Comparison of ENCODE assay signal across 26 mouse cellular contexts in genomic region chr15:68011162-68011561, GRCm38 (mm10).
DNase-seq lines count a peak whose midpoint lies in the region; ATAC-seq lines count a peak whose summit lies in the region.
"Had no signal": no experiment of that assay in that cellular context is flagged by ENCODE, and none has a peak within 500 bp of the region (broad histone marks: within the 10 kb centered on the region; RNA-seq: fewer than 3 reads in every experiment).

No protein-coding gene starts in this region.

- ATAC-seq in neutrophil, adult 5-6 weeks (ENCODE audit: extremely low read depth, insufficient number of reproducible peaks, low FRiP score, poor library complexity, severe bottlenecking): peak; percentile 37; the same call in 1 of the 2 replicates
- ATAC-seq in hindbrain, embryonic 16.5 days: no peak
- ATAC-seq: forebrain, embryonic 13.5 days; inflammation-experienced regulatory T-cells, adult 6 months; liver, embryonic 12.5 days; lung, postnatal 0 days had no signal

- no peak overlapping the region for H3K4me3 ChIP-seq in hindbrain, embryonic 16.5 days (ENCODE audit: low read length)
- H3K4me3 ChIP-seq: forebrain, embryonic 13.5 days; heart, embryonic 10.5 days; layer of hippocampus, adult 2 months; limb, embryonic 13.5 days; liver, embryonic 12.5 days; midbrain, embryonic 13.5 days; neural tube, embryonic 13.5 days had no signal

- no peak overlapping the region for H3K4me2 ChIP-seq in hindbrain, embryonic 16.5 days (ENCODE audit: low read length)
- H3K4me2 ChIP-seq: forebrain, embryonic 13.5 days; hindbrain, embryonic 14.5 days; limb, embryonic 13.5 days; liver, embryonic 12.5 days; midbrain, embryonic 13.5 days; neural tube, embryonic 13.5 days had no signal

- DNase-seq in cerebellum, postnatal 14 days: peak; percentile 26 to 35
- DNase-seq in cerebellum, adult 11 months: no peak
- peak; percentile 28 for DNase-seq in A20 (ENCODE audit: low read depth, low spot score)
- peak; percentile 4 for DNase-seq in c-Kit-positive CD71-negative TER-119-negative erythroid progenitor cells, embryonic 14.5 days (ENCODE audit: low read depth)
- DNase-seq in right cerebral cortex, postnatal 4 days: no peak
- DNase-seq: adrenal gland, postnatal 25 days; gastrocnemius, postnatal 14 days; heart, adult 11 months; kidney, adult 11 months; kidney, postnatal 25 days; lung, adult 18-20 months; thymus, adult 18-20 months; thymus, postnatal 25 days had no signal

- no peaks in the 10 kb centered on the region; the same call in 1 of the 2 replicates for H3K4me1 ChIP-seq in hindbrain, embryonic 16.5 days (ENCODE audit: control insufficient read depth, insufficient read depth, low read depth, low read length)
- H3K4me1 ChIP-seq: forebrain, embryonic 13.5 days; liver, embryonic 12.5 days; midbrain, embryonic 13.5 days had no signal

- H3K27ac ChIP-seq in hindbrain, embryonic 16.5 days (ENCODE audit: low read depth, low read length): no peak overlapping the region
- H3K27ac ChIP-seq: forebrain, embryonic 13.5 days; heart, embryonic 10.5 days; hindbrain, embryonic 14.5 days; layer of hippocampus, adult 2 months; limb, embryonic 13.5 days; liver, embryonic 12.5 days; midbrain, embryonic 13.5 days; neural tube, embryonic 13.5 days; stomach, postnatal 0 days had no signal

- no peaks in the 10 kb centered on the region for H3K27me3 ChIP-seq in hindbrain, embryonic 16.5 days (replicated peaks; ENCODE audit: control insufficient read depth, insufficient read depth, low read length)
- H3K27me3 ChIP-seq: forebrain, embryonic 13.5 days; limb, embryonic 13.5 days; liver, embryonic 12.5 days; midbrain, embryonic 13.5 days; neural tube, embryonic 13.5 days had no signal

- H3K9me3 ChIP-seq in hindbrain, embryonic 16.5 days (ENCODE audit: control insufficient read depth, low read length): no peaks in the 10 kb centered on the region
- H3K9me3 ChIP-seq: forebrain, embryonic 13.5 days; heart, embryonic 10.5 days; limb, embryonic 13.5 days; liver, embryonic 12.5 days; midbrain, embryonic 13.5 days; neural tube, embryonic 13.5 days had no signal

- no peak overlapping the region for H3K9ac ChIP-seq in hindbrain, embryonic 16.5 days (ENCODE audit: low read depth, low read length)
- H3K9ac ChIP-seq: forebrain, embryonic 13.5 days; hindbrain, embryonic 14.5 days; limb, embryonic 13.5 days; liver, embryonic 12.5 days; midbrain, embryonic 13.5 days; neural tube, embryonic 13.5 days had no signal

- H3K36me3 ChIP-seq in hindbrain, embryonic 16.5 days (ENCODE audit: control insufficient read depth, insufficient read depth, low read length): no peaks in the 10 kb centered on the region
- H3K36me3 ChIP-seq: heart, embryonic 10.5 days; limb, embryonic 13.5 days; liver, embryonic 12.5 days; midbrain, embryonic 13.5 days; neural tube, embryonic 13.5 days had no signal

- WGBS in hindbrain, embryonic 16.5 days: 86% methylated on average over 1 of the region's 1 CpGs

Comparison
In these comparisons a context has a peak if more than half of its experiments do, and no peak if none do; other contexts are left out.
1. DNase-seq: peak in cerebellum, postnatal 14 days (2 of 2), A20 (single experiment) and c-Kit-positive CD71-negative TER-119-negative erythroid progenitor cells, embryonic 14.5 days (single experiment); none in cerebellum, adult 11 months (single experiment) and right cerebral cortex, postnatal 4 days (single experiment).